Mouse (Mus musculus): ENCODE results near the gene Nfe2l2.

Nfe2l2 gene

DNA sequence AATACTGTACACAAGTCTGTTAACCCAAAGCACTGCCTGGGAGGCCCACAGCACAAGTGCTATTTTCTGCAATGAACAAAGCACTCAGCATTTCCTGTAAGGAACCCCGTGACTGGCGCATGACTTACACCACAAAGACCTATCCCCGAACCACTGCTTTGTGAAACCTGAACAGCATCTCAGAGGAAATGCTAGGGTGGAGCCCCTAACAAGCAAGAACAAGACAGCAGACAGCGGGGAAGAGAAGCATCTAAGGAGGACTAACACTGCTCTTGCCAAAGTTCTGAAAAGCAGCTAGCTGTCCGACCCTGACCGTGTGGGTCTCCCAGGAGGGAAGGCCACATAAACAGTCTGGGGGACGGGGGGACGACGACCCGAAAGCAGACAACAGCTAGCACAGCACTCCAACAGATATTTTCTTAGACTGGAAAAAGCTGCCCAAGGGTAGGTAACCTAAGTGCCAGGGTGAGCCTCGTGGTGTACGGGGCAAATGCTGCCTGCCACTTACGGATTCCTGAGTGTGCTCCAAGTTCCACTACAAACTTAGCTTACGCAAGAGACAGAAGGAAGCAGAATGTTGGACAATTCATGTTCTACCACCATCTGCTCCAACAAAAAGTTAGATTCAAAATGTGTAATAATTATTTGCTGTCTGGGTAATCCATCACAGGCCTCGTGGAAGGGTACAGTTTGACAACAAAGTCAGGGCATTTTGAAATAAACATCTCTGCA lies 21.3 kb downstream of the Nfe2l2 start:
- no peak for DNase-seq

DNA sequence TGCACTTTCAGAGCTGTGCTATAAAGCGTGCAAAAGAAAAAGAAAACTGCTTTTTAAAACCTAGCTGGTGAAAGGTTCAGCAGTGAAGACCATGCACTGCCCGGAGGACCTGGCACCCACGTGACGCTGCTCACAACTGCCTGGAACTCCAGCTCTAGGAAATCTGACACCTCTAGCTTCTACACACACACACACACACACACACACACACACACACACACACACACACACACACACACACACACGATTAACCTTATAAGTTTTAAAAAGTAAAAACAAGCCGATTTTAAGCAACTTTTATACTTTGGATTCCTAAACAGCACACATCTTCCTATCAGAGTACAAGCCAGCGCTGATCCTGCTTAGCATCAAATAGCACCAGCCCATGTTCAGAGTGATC lies 23.0 kb downstream of the Nfe2l2 start:
- no peak for DNase-seq

DNA sequence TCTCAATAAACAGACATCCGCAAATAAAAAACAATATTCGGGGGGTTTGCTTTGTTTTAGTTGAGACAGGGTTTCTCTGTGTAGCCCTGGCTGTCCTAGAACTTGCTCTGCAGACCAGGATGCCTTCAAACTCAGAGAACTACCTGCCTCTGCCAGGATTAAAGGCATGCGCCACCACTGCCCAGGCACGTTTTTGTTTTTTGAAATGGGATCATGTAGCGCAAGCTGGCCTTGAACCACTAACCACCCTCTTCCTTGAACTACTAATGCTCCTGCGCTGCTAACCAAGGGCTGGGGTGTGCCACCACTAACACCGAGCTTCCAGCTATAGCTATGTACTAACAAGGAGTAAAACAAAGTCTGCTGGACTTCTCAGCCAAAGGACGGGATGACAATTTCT lies 24.5 kb downstream of the Nfe2l2 start:
- DNase-seq: no peak

DNA sequence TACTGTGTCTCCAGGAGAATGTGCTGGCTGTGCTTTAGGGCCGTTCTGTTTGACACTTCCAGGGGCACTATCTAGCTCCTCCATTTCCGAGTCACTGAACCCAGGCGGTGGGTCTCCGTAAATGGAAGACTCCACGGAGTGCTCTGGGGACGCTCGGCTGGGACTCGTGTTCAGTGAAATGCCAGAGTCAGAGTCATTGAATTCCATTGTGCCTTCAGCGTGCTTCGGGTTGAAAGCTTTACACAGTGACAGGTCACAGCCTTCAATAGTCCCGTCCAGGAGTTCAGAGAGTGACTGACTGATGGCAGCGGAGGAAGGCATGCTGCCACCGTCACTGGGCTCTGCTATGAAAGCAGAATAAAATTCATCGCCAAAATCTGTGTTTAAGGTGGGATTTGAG lies 27.9 kb downstream of the Nfe2l2 start:
- DNase-seq: no peak

DNA sequence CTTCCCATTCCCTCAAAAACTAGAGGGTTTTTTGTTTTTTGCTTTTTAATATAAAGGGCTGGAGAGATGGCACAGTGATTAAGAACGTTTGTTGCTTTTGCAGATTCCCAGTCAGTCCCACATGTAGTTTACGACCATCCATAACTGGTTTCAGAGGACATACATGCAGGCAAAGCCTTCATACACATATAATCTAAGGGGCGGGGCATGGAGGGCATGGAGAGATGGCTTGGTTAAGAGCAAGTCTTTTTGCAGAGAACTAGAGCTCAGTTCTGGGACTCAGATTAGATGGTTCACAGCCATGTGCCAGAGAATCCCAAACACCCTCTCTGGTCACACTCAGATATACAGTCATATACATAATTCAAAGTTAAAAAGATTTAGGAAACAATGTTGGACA lies 31.9 kb downstream of the Nfe2l2 start:
- no peak for DNase-seq

DNA sequence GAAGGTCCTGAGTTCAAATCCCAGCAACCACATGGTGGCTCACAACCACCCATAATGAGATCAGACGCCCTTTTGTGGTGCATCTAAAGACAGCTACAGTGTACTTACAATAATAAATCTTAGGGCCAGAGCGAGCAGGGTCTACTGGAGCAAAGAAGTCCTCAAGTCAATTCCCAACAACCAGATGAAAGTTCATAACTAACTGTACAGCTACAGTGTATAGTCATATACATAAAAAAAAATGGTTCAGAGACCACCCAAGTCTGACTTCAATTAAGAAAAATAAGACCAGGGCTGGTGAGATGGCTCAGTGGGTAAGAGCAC lies 33.1 kb downstream of the Nfe2l2 start:
- no peak for DNase-seq

DNA sequence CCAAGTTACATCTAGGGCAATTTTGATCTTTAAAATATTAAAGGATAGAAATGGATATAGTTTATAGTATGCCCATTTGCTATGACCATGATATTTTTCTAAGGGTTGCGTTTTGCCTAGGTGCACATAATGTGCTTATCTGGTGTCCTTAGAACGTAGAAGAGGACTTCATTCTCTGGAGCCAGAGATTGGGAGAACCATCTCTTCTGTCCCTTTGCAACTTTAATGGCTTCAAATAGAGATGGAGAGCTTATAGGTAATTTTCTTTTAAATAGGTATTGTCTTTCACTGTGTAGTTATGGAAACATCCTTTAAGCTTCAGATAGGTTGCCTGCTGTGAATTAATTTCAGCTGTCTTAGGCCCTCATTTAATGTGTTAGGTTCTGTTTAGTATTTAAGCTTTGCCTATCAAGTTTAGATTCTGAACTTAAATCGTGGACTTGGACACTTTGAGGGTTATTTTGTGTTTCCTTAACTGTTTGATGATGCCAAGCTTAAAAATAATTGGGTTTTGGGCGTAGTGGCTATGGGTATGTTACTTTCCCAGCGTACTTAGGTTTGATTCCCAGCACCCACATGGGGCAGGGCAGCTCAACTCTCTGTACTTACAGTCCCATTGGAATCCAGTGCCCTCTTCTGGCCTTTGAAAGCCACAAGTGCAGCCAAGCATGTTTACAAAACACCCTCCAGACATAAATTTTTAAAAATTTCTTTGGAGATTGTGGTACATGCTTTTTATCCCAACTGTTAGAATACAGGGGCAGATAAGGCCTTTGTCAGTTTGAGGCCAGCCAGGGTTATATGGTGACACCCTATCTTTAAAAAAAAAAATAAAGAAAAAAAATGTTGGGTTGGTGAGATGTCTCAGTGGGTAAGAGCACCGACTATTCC lies 33.8 kb downstream of the Nfe2l2 start:
- DNase-seq: no peak

DNA sequence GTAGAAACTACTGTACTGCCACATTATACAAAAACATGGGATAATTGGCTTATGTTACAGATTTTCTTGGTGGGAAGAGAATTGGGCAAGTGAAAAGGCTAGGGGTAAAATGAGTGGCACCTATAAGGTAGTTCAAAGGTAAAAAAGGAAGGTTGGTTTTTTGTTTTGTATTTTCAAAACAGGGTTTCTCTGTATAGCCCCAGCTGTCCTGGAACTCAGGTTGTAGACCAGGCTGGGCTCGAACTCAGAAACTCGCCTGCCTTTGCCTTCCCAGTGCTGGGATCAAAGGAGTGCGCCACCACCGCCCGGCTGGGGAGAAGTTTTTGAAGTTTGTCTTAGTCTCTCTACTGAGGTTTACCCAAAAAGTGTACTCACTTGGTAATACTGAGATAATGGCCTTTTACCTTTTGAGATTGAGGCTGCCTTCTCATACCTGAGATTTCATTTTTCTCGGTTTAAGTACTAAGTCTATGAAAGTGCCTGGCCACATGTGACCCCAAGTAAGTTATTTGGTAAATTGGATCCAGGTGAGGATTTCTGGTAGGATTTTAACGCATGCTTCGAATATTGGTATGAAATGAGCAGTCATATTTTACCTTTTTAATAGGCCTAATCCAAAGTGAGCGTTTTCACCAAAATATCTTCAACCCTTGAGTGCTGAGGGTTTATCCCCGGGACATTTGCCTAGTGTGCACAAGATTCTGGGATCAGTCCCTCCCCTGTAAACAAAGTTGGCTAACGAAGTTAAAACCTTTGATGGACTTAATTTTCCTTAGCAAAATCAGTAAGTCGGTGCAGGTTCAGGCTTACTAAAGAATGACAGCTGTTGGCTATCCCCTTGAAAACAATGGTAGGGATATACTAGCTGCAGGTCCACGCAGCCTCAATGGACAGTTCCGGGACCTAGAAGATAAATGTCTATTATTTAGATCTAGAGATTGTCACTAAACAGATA lies 34.7 kb downstream of the Nfe2l2 start:
- DNase-seq: no peak

DNA sequence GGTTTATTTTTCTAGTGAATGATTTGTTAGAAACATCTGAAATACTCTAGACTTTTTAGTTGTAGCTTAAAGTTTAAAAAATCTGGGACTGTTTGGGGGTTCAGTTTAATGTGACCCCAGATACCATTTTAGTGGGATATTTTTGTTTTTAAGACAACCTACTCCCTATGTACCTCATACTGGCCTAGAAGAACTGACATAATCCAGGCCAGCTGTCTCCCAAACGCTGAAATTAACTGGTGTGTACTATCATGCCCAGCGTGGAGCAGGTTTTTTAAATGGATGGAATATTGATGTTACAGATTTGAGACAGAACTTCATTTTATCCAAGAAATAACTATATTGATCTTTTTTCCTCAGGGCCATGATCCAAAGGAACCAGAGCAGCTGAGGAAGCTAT lies 43.3 kb downstream of the Nfe2l2 start:
- DNase-seq: no peak

DNA sequence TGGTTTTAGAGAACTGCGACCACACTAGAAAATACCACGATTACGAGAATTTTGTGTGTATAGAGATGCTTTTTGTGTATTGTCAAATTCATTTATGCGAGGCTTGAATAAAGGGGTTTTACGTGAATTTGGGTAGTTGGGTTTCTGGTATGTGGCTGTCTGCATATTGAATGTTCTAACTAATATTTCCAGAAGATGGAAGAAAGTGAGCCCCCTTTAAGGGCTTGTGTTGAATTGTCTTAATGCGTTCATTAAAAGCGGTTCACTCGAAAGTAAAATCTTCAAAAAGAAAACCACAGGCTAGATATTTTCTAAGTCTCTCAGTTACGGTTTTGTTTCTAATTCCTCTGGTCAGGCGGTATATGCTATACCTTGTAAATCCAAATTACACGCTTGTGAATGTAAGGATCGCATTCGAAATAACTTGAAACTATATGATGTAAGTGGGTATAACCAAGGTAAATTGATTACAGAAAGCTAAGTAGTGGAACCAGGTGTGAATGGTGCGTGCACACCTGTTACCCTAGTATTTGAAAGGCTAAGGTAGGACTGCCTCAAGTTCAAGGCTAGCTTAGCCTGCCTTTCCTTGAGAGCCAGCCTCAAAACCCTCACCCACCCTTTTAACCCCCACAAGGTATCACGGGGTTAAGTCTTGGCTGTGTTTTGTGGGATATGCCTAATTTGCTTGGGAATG lies 44.0 kb downstream of the Nfe2l2 start:
- DNase-seq: no peak

DNA sequence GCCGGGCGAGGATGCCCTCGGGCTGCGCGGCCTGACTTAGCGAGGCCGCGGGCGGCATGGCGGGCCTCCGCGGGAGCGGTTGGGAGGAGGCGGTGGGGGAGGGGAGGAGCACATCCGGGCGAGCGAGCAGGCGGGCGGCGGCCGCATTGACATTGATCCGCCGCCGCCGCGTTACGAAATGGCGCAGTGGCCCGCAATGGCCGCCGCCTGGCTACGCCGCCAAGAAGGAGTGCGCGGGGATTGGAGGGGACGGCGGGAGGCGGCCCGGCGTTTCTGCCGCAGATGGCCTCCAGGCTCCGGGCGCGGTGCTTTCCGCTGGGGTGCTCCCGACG lies 44.8 kb downstream of the Nfe2l2 start:
- peak; percentile 93 for DNase-seq

DNA sequence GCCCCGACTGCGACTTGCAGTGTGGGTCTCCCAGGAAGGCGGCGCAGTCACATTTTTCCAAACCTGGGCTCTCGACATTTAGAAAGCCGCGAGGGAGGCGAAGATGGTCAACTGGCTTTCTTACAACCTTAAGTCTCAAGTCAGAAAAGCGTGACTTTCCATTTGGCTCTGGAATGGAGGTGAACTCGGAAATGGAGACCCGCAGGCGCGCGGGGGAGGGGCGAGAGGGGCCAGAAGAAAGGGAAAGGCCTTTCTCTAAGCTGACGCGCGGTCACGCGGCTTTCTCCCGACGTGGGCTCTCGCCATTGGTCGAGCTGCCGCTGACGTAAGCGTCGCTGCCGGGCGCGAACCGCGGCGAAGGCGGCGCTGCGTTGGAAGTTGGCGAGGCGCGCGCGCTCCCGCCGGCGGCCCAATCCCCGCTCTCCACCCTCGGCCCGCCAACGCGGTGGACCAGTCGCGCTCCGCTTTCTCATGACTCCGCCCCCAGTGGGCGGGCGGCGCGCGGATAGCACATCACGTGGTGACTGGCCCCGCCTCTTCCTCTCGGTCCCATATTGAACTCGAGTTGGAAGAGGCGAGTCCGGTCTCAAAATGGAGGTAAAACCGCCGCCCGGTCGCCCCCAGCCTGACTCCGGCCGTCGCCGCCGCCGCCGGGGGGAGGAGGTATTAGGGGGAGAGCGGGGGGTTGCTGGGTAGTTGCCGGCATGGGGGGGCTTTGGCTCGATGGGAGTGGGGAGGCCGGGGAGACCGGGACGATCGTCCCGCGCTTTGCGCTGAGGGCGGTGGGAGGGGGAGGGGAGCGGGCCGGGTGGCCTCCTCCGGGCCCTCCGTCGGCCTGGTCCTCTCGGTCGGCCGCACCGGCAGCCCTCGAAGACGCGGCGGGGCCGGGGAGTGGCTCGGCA lies 45.5 kb downstream of the Nfe2l2 start, which contains the start of gene Hnrnpa3:
Gene Hnrnpa3 (plus strand): TSS at position 535 of the 902 bp plus-strand sequence.
- peak; percentile 100 for DNase-seq

DNA sequence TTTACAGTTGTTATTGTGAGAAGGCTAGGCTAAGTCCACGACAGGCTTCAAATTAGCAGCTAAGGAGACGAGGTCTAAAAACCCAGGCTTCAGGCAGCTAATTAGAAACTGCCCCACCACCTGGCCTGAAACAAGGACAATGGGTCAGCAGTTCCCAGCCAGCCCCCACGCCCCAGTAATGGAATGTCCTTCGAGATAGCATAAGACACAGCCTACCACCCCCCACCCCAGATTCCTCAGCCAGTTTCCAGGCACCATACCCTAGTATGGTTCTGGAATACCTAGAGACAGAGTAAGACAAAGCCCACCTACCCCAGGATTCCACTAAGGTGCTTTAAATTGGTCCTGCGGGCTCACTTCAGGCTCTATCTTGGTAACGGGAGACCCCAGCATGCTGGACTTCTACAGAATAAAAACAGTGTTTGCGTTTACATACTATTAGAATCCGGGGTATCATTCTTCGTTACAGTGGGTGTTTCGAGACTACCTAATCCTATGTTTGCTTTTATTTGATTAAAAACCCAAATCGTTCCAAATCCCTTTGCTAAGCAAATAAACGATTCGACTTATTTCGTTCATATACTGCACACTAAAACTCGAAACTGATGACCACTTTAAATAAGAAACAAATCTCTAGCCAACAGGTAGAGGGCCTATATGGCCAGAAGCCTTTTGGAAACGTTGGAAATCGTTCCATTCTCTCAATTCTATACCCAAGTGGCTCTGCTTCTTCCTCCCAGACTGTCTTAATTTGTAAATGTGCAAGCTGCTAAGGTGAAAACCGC lies 46.3 kb downstream of the Nfe2l2 start:
- DNase-seq: no peak

DNA sequence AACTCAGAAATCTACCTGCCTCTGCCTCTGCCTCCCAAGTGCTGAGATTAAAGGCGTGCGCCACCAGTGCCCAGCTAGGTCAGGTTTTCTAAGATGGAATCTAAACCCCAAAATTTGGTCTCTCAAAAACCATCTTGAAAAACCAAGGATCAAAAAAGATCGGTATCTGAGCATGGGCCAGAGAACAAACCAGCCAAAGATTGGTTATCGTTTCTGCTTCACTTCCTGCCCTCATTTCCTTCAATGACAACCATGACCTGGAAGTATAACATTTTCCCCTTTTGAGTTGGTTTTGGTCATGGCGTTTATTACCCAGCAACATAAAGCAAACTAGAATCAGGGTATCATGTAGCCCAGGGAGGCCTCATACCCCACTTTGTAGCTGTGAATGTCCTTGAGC lies 47.5 kb downstream of the Nfe2l2 start:
- no peak for DNase-seq

DNA sequence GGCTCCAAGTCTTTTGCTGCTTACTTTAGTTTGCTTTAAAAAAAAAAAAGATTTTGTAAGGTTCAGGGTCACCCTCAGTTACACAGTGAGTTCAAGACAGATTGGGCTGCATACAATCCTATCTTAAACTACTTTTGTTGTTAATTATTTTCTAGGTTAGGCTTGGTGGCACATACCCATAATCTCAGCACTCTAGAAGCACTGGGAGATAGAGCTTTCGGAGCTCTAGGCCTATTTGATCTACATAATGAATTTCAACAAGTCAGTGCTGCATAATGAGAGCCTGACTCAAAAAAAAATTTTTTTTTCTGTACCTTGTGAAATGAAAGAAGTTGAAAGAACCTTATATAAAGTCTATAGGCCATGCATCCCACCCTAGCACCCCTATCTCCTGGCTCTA lies 49.8 kb downstream of the Nfe2l2 start:
- no peak for DNase-seq

DNA sequence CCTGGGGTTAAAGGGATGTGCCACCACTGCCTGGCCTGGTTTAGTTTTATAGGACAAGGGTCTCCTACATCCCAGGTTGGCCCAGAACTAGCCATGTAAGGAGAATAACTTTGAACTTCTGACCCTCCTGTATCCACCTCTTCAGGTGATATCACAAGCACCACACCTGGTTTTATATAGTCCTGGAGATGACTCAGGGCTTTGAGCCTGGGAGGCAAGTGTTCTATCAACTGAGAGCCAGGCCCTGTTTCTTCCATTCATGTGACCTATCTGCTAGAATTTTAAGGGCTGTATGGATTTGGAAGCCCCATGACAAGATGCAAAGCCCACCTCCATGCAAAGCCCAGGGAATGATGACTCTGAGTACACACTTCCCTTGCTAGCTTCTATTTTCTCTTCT lies 51.3 kb downstream of the Nfe2l2 start:
- DNase-seq: no peak

DNA sequence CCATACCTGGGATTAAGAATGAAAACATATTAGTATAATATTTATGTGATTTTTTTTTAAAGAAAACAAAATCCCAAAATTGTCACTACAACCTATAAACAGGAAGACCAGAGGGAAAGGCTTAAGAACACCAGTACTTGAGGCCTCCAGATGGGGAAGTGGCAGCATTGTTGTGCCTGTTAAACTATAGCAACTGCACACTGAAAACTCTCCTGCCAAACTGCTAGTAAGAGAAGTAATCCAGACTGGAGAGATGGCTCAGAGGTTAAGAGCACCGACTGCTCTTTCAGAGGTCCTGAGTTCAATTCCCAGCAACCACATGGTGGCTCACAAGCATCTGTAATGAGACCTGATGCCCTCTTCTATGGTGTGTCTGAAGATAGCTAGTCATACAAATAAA lies 54.0 kb downstream of the Nfe2l2 start:
- no peak for DNase-seq

DNA sequence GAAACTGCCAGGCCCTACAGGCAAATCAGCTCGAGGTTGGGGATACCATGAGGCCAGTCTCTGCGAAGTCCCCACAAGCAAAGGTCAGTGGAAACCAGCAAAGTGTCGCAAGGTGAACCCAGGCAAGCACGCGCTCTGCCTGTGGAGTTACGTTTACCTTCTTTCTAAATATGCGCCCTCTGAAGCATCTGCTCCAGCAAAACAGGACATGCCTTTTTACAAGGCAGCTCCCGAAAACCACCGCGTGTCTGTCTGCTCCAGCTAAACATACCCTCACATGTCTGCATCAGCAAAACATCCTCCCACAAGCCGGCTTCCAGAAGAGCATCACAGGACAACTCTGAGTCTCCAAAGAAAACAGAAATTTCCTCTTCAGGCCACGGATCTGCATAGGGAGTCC lies 59.2 kb downstream of the Nfe2l2 start:
- DNase-seq: no peak

DNA sequence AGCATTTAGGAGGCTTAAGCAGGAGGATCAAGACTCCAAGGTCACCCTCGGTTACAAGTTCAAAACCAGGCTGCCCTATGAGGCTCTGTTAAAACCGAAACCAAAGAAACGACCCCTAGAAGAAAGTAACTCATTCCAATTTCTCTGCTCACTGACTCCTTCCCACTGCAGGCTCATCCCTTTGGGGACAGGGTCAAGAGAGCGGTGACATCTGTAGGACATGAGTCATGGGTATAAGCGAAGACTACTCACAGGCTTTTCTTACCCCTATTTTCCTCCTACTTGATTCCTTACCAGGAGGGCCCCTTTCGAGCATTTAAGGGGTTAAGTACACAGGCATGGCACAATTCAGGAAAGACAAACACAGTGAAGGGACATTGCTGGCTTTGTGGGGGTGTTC lies 60.5 kb downstream of the Nfe2l2 start:
- no peak for DNase-seq

DNA sequence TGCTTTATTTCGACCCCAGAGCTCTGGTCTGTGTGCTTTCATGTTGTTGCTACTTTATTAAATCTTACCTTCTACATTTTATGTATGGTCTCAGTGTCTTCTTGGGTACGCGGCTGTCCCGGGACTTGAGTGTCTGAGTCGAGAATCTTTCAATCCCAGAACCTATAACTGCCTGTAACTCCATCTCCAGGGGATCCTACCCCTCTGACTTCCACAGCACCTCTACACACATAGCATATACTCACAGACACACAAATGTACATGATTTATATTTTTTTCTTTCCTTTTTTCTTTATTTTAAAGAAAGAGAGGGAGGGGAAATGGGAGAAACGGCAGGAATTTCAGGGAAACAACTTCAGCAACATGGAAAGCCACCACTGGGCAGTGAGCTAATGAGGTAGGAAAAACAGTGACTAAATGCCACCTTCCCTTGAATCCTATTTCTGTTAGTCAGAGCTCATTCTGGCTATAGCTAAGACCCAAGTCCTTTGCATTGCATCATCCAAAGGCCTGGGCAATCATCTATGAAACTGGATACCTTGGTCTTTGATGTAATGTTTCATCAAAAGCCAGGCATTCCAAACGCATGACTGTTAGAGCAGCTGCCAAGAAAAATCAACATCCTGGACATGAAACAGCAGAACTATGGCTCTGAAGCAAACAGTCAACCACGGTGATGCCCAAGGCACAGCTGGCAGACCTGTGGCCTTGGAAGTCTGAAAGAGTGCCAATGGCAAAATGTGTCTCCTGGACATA lies 61.5 kb downstream of the Nfe2l2 start:
- DNase-seq: no peak
